Comparison of ENCODE assay signal across 11 mouse cellular contexts in the genomic region with DNA sequence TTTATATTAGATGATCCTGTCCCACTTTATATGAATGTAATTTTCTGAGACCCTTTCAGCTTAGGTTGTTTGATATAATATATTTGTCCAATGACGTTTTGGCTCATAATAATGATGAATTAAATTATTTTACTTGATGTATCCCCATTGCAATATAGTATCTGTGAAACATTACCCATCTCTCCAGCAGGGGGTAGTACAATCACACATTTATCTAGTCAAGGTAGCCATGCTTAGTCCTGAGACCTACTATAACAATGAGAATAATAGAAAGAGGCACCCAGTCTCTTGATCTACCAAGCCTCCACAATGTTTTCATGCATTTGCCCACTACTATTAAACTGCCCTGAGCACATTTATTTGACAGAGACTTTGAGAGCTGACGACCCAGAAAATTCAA.
A peak's percentile ranks its signal among the peaks of the same experiment; 100 is the strongest.
DNase-seq lines count a peak whose midpoint lies in the region; ATAC-seq and TF ChIP-seq lines count a peak whose summit lies in the region.
"Had no signal": no experiment of that assay in that cellular context is flagged by ENCODE, and none has a peak within 500 bp of the region (broad histone marks: within the 10 kb centered on the region; RNA-seq: fewer than 3 reads in every experiment).

No protein-coding gene starts in this region.

- no peak for TF ChIP-seq POLR2A in lung, adult 2 months (IDR thresholded peaks at IDR 0.05; ENCODE audit: borderline replicate concordance, extremely low read depth, low read depth, low read length)

- WGBS in lung, adult 2 months = 36% methylated on average over 2 of the region's 2 CpGs

- no peaks in the 10 kb centered on the region for H3K4me1 ChIP-seq in lung, adult 2 months (ENCODE audit: control insufficient read depth, insufficient read depth, low read length)
- H3K4me1 ChIP-seq: embryonic facial prominence, embryonic 12.5 days had no signal

- TF ChIP-seq CTCF in lung, adult 2 months (IDR thresholded peaks at IDR 0.05; ENCODE audit: insufficient read depth, low read length) = no peak

- no peak overlapping the region for H3K4me3 ChIP-seq in lung, adult 2 months (replicated peaks; ENCODE audit: extremely low read depth, low read depth, low read length)
- H3K4me3 ChIP-seq: embryonic facial prominence, embryonic 12.5 days had no signal

- no peak for DNase-seq in frontal cortex, postnatal 36 days (ENCODE audit: low spot score in 2 of 2)
- peak; percentile 3 for DNase-seq in lung, postnatal 10 days
- no peak for DNase-seq in lung, adult 2 months
- DNase-seq in ZHBTc4 (ENCODE audit: low read depth, low spot score) = peak; percentile 16
- no peak for DNase-seq in frontal cortex, postnatal 14 days (ENCODE audit: low spot score in 2 of 2)
- DNase-seq in heart, adult 9 months (ENCODE audit: low spot score in 2 of 2) = no peak
- DNase-seq: heart, postnatal 36 days; kidney, postnatal 4 days had no signal

- peak; percentile 81; the same call in 1 of the 2 replicates for ATAC-seq in frontal cortex, adult (ENCODE audit: low TSS enrichment)
- peak; percentile 66; the same call in 1 of the 2 replicates for ATAC-seq in neutrophil, adult 5-6 weeks (ENCODE audit: extremely low read depth, insufficient number of reproducible peaks, low FRiP score, poor library complexity, severe bottlenecking)

Comparison
In these comparisons a context has a peak if more than half of its experiments do, and no peak if none do; other contexts are left out.
1. DNase-seq: peak in lung, postnatal 10 days (single experiment) and ZHBTc4 (single experiment); none in frontal cortex, postnatal 36 days (0 of 2), lung, adult 2 months (single experiment), frontal cortex, postnatal 14 days (0 of 2) and heart, adult 9 months (0 of 2).